Mouse (Mus musculus): ENCODE results near the gene Nrl. TPM values are rescaled to one million over a fixed set of nuclear protein-coding genes. Genes with fewer than 3 reads are reported as not detected.

The Nrl gene
- polyA plus RNA-seq, 1 experiment from 2014 or later = not detected

DNA sequence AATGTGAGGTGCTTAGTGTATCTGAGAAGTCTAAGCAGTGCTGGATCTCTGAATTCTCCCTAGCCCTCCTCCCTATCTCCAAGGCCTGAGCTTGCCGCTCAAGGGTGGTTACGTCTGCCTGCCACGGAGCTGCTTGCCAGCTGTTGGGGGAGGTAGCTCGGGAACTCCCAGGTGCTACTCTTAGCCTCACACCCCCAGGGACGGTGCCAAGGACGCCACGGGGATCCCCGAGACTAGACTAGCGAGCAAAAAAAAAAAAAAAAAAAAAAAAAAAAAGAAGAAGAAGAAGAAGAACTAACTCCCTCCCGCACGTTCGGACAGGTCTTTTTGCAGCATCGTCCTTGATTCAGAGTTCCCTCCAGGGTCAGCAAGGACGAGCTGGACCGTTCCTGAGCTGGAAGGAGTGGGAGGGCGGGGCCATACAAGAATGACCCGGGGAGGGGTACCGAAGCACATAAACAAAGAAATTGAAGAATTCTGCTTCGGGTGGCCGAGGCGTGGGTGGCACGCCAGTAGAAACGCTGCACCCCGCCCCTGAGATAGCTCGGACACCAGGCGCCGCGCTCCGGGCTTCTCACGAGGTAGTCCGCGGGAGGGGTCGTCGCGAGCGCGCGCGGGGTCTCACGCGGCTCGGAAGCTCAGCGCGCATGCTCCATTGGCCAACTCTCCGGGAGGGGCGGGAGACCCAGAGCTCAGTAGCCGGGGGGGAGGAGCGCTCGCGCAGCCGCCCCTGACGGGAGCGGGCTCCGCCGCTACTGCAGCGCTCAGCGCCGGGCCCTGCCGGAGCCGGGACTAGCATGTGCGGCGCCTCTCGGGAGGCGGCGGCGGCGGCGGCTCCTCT is 34.2 kb downstream of the Nrl start, which contains the start of gene Carmil3:
Gene Carmil3 (plus strand): TSS at position 291 of the 841 bp plus-strand sequence.
- peak within 1 kb of the TSS; percentile 59 for H3K27ac ChIP-seq (ENCODE audit: low read length)
- peak; percentile 74 for ATAC-seq (ENCODE audit: insufficient number of reproducible peaks, insufficient read depth, low FRiP score, low read depth)
- under 1% methylated on average over 53 of the region's 68 CpGs for WGBS
- H3K36me3 ChIP-seq (ENCODE audit: control insufficient read depth, insufficient read depth, low read length) = peaks cover 10% of the 10 kb centered on the region; the same call in 1 of the 2 replicates
- peak within 1 kb of the TSS; percentile 62 for H3K4me3 ChIP-seq (ENCODE audit: low read depth, low read length)
- no peaks in the 10 kb centered on the region for H3K9me3 ChIP-seq (ENCODE audit: control insufficient read depth, low read depth, low read length)
- H3K9ac ChIP-seq (replicated peaks; ENCODE audit: low read depth, low read length) = peak within 1 kb of the TSS; percentile 57
- no peaks in the 10 kb centered on the region for H3K27me3 ChIP-seq (ENCODE audit: control insufficient read depth, insufficient read depth, low read length)
- H3K4me2 ChIP-seq (replicated peaks; ENCODE audit: low read depth, low read length) = peak within 1 kb of the TSS; percentile 98
- peaks cover 5% of the 10 kb centered on the region; the same call in 1 of the 2 replicates for H3K4me1 ChIP-seq (ENCODE audit: control insufficient read depth, insufficient read depth, low read length)

DNA sequence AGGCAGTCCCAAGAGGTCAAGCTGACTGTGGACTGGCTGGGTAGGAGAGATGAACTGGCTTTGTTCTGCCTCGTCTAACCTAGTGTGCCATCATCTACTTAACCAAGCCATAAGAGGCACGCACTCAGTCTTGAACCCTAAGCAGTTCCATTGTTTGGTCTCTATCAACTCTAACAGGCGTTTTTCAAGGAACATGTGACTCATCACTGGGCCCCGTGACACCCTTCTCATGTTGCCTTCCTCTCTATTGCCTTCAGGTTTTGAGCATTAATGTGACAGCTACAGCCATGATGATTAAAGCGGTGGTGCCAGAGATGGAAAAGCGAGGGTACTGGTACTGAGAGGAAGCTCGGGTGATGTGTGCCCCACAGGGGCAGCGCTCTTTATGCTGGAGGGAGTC is 37.9 kb downstream of the Nrl start:
- H3K9ac ChIP-seq (replicated peaks; ENCODE audit: low read depth, low read length) = no peak overlapping the region
- H3K9me3 ChIP-seq (ENCODE audit: control insufficient read depth, low read depth, low read length) = no peaks in the 10 kb centered on the region
- no peak for ATAC-seq (ENCODE audit: insufficient number of reproducible peaks, insufficient read depth, low FRiP score, low read depth)
- peaks cover 4% of the 10 kb centered on the region; the same call in 1 of the 2 replicates for H3K4me1 ChIP-seq (ENCODE audit: control insufficient read depth, insufficient read depth, low read length)
- no peak overlapping the region for H3K4me3 ChIP-seq (ENCODE audit: low read depth, low read length)
- no peaks in the 10 kb centered on the region for H3K27me3 ChIP-seq (ENCODE audit: control insufficient read depth, insufficient read depth, low read length)
- no peak overlapping the region for H3K4me2 ChIP-seq (replicated peaks; ENCODE audit: low read depth, low read length)
- 81% methylated on average over 8 of the region's 8 CpGs for WGBS
- H3K27ac ChIP-seq (ENCODE audit: low read length) = no peak overlapping the region
- H3K36me3 ChIP-seq (ENCODE audit: control insufficient read depth, insufficient read depth, low read length) = peaks cover 13% of the 10 kb centered on the region; the same call in 1 of the 2 replicates

DNA sequence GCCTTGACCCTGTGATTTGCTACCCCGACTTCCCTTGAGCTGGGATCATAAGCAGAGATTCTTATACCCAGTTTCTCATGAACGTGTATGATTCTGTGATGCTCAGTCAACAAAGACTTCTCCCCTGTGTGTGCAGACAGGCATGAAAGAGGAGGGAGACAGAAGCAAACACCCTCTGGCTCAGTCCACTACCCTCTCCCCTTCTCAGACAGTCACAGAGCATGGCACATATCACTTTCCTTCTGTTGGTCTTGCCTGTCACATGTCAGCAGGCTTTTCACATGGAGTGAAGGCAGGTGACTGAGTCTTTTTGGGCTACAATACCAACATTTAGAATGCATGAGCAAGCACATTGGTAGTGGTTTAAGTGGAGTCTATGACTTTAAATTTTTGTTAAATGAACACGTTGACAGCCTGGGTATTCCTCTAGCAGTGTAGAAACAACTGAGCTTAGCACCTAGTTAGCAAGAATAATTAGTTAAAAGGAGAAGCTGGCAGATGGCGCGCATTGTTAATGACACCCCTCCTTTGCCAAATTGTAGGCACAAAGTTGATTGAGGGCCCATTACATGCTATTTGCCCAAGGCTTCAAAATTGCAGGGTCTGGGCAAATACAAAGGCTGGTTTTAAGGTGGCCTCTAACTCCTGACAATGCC is 40.2 kb downstream of the Nrl start:
- Histone ChIP-seq H3K27ac (ENCODE audit: low read length) (no peak overlapping the region), H3K36me3 (ENCODE audit: control insufficient read depth, insufficient read depth, low read length) (peaks cover 13% of the 10 kb centered on the region; the same call in 1 of the 2 replicates), H3K4me2 (replicated peaks; ENCODE audit: low read depth, low read length) (no peak overlapping the region), H3K4me3 (ENCODE audit: low read depth, low read length) (no peak overlapping the region), H3K9me3 (ENCODE audit: control insufficient read depth, low read depth, low read length) (no peaks in the 10 kb centered on the region), H3K9ac (replicated peaks; ENCODE audit: low read depth, low read length) (no peak overlapping the region), H3K4me1 (ENCODE audit: control insufficient read depth, insufficient read depth, low read length) (no peaks in the 10 kb centered on the region), H3K27me3 (ENCODE audit: control insufficient read depth, insufficient read depth, low read length) (no peaks in the 10 kb centered on the region)
- no peak for ATAC-seq (ENCODE audit: insufficient number of reproducible peaks, insufficient read depth, low FRiP score, low read depth)
- WGBS = 77% methylated on average over 5 of the region's 5 CpGs

DNA sequence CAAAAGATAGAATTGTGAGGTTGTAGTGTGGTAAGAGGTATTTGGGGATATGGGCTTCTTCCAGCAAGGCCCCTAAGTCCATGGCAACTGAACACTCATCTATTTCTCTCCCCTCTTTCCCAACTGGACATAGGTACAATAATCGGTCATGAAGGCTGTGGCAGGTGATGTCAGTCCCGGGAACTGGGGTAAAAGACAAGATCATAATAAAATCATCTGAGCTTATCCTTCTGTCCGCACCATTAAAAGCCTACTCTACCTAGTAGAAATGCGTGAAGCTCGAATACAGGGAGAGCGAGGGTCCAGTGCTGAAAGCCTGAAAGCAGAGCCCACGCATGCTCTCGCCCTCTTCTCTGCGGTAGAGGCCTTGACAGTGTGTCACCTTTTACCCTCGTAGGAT is 45.2 kb downstream of the Nrl start:
- no peak for ATAC-seq (ENCODE audit: insufficient number of reproducible peaks, insufficient read depth, low FRiP score, low read depth)
- H3K27ac ChIP-seq (ENCODE audit: low read length) = no peak overlapping the region
- 89% methylated on average over 10 of the region's 10 CpGs for WGBS
- no peaks in the 10 kb centered on the region for H3K9me3 ChIP-seq (ENCODE audit: control insufficient read depth, low read depth, low read length)
- H3K36me3 ChIP-seq (ENCODE audit: control insufficient read depth, insufficient read depth, low read length) = 0 out of 2 replicates have a peak, but pooled peaks cover 3% of the 10 kb centered on the region
- no peaks in the 10 kb centered on the region for H3K27me3 ChIP-seq (ENCODE audit: control insufficient read depth, insufficient read depth, low read length)
- H3K4me2 ChIP-seq (replicated peaks; ENCODE audit: low read depth, low read length) = peak overlapping the region; percentile 45
- no peak overlapping the region for H3K4me3 ChIP-seq (ENCODE audit: low read depth, low read length)
- H3K9ac ChIP-seq (replicated peaks; ENCODE audit: low read depth, low read length) = no peak overlapping the region
- H3K4me1 ChIP-seq (ENCODE audit: control insufficient read depth, insufficient read depth, low read length) = no peaks in the 10 kb centered on the region

DNA sequence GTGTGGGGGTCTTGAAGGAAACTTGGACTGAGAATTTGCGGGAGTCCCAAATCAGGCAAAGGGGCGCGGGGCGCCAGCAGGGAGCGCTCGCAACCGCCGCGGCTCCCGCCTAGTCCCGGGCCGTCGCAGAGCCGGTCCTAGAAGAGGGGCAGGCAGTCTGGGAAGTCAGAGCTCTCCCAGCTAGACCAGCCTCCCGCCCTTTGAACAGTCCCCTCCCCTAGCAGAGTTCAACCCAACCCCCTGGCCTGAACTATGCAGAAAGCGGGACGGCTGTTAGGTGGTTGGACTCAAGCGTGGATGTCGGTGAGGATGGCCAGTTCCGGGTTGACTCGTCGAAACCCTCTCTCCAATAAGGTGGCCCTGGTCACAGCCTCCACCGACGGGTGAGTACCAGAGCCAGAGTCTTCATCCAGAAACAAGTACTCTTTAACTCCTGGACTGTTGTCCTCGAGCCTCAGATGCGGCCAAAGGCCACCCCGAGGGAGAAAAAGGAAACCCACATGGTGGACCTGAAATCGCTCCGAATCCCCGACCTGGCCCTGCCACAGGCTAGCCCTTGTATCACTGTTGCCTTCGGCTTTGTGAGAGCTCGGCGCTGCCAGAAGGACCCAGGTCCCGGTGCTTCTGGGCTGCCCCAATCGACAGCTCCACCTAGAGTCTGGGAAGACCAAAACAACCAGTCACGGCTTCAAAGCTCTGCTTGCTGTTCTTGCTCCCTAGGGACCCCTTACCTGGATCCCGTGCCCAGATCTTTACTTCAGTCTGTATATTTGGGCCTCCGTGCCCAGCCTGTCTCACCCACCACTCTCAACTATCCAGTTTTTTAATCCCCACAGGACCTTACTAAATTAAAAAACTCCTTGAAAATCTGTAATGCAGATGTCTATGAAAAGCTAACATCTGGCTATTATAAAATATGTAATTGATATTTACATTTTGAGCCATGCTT is 45.9 kb downstream of the Nrl start, which contains the start of gene Dhrs4:
Gene Dhrs4 (plus strand): TSS at position 108 of the 949 bp plus-strand sequence.
- Histone ChIP-seq H3K27ac (ENCODE audit: low read length) (peak within 1 kb of the TSS; percentile 85), H3K9ac (replicated peaks; ENCODE audit: low read depth, low read length) (peak within 1 kb of the TSS; percentile 63), H3K36me3 (ENCODE audit: control insufficient read depth, insufficient read depth, low read length) (0 out of 2 replicates have a peak, but pooled peaks cover under 1% of the 10 kb centered on the region), H3K9me3 (ENCODE audit: control insufficient read depth, low read depth, low read length) (no peaks in the 10 kb centered on the region), H3K4me3 (ENCODE audit: low read depth, low read length) (peak within 1 kb of the TSS; percentile 59), H3K27me3 (ENCODE audit: control insufficient read depth, insufficient read depth, low read length) (no peaks in the 10 kb centered on the region), H3K4me2 (replicated peaks; ENCODE audit: low read depth, low read length) (peak within 1 kb of the TSS; percentile 45), H3K4me1 (ENCODE audit: control insufficient read depth, insufficient read depth, low read length) (no peaks in the 10 kb centered on the region)
- peak; percentile 96 for ATAC-seq (ENCODE audit: insufficient number of reproducible peaks, insufficient read depth, low FRiP score, low read depth)
- WGBS = under 1% methylated on average over 38 of the region's 38 CpGs

DNA sequence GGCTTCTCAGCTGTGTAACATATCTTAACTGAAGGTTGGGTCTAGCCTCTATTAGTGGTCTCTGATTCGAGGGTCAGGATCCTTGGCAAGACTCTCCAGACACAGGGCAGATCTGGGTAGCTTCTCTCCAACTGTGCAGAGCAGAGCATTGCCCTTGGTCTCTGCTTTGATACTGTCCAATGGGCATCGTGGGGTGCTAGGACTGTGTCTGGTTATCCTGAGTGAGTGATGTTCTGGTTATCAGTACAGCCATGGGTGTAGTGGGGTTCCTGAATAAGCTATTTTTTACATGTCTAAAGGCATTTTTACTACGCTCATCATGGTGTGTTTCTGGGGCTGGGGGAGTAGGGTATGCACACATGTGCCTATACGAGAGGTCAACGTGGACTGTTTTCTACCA is 47.0 kb downstream of the Nrl start:
- 84% methylated on average over 5 of the region's 5 CpGs for WGBS
- Histone ChIP-seq H3K4me1 (ENCODE audit: control insufficient read depth, insufficient read depth, low read length) (no peaks in the 10 kb centered on the region), H3K4me2 (replicated peaks; ENCODE audit: low read depth, low read length) (peak overlapping the region; percentile 45; the same call in 1 of the 2 replicates), H3K9me3 (ENCODE audit: control insufficient read depth, low read depth, low read length) (no peaks in the 10 kb centered on the region), H3K36me3 (ENCODE audit: control insufficient read depth, insufficient read depth, low read length) (no peaks in the 10 kb centered on the region), H3K27me3 (ENCODE audit: control insufficient read depth, insufficient read depth, low read length) (no peaks in the 10 kb centered on the region), H3K4me3 (ENCODE audit: low read depth, low read length) (peak overlapping the region; percentile 59; the same call in 1 of the 2 replicates), H3K9ac (replicated peaks; ENCODE audit: low read depth, low read length) (no peak overlapping the region), H3K27ac (ENCODE audit: low read length) (no peak overlapping the region)
- ATAC-seq (ENCODE audit: insufficient number of reproducible peaks, insufficient read depth, low FRiP score, low read depth) = no peak

DNA sequence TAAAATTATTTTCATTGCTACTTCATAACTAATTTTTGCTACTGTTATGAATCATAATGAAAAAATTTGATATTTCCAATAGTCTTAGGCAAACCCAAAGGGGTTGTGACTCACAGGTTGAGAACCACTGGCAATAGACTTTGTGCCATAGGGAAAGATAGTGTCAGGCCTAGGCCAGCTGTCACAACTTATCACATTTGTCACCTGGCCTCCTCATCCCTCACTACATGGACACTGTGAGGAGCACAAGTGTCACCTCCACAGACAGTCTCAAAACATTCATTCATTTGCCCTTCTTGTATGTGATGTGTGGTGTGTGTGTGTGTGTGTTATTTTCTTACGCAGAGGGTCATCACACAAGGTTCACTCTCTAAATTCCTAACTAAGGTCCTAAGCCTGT is 47.4 kb downstream of the Nrl start:
- no peaks in the 10 kb centered on the region for H3K36me3 ChIP-seq (ENCODE audit: control insufficient read depth, insufficient read depth, low read length)
- 100% methylated on average over 1 of the region's 1 CpGs for WGBS
- no peak for ATAC-seq (ENCODE audit: insufficient number of reproducible peaks, insufficient read depth, low FRiP score, low read depth)
- no peak overlapping the region for H3K4me3 ChIP-seq (ENCODE audit: low read depth, low read length)
- no peaks in the 10 kb centered on the region for H3K27me3 ChIP-seq (ENCODE audit: control insufficient read depth, insufficient read depth, low read length)
- no peak overlapping the region for H3K27ac ChIP-seq (ENCODE audit: low read length)
- no peak overlapping the region for H3K9ac ChIP-seq (replicated peaks; ENCODE audit: low read depth, low read length)
- H3K4me1 ChIP-seq (ENCODE audit: control insufficient read depth, insufficient read depth, low read length) = no peaks in the 10 kb centered on the region
- H3K9me3 ChIP-seq (ENCODE audit: control insufficient read depth, low read depth, low read length) = no peaks in the 10 kb centered on the region
- no peak overlapping the region for H3K4me2 ChIP-seq (replicated peaks; ENCODE audit: low read depth, low read length)

DNA sequence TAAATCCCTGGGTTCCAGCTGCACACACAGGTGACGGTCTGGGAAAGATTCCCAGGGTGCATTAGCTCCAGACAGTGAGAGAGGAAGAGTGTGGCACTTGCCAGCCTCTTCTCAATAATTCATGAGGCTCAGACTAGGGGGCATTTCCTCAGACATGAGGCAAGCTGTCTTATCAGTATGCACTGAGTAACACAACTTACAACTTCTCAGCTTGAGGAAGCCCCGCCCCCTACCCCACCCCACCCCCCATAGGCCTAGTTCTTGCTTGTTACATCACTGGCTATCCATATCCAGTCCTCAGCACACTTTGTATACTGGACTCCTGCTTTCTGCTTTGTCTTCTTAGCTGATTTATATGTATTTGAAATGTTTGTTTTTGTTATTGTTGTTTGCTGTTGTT is 49.1 kb downstream of the Nrl start:
- Histone ChIP-seq H3K27ac (ENCODE audit: low read length) (no peak overlapping the region), H3K27me3 (ENCODE audit: control insufficient read depth, insufficient read depth, low read length) (no peaks in the 10 kb centered on the region), H3K36me3 (ENCODE audit: control insufficient read depth, insufficient read depth, low read length) (no peaks in the 10 kb centered on the region), H3K4me3 (ENCODE audit: low read depth, low read length) (no peak overlapping the region), H3K9me3 (ENCODE audit: control insufficient read depth, low read depth, low read length) (no peaks in the 10 kb centered on the region), H3K4me1 (ENCODE audit: control insufficient read depth, insufficient read depth, low read length) (peaks cover 4% of the 10 kb centered on the region), H3K9ac (replicated peaks; ENCODE audit: low read depth, low read length) (no peak overlapping the region), H3K4me2 (replicated peaks; ENCODE audit: low read depth, low read length) (no peak overlapping the region)
- ATAC-seq (ENCODE audit: insufficient number of reproducible peaks, insufficient read depth, low FRiP score, low read depth) = no peak
- 48% methylated on average over 2 of the region's 2 CpGs for WGBS
